Mouse (Mus musculus) skeletal muscle tissue, adult 2 months (tissue): ENCODE measurements around the gene Herpud1.

Experiments used
- DNase-seq: peaks from one replicate; pipeline ENCODE4 v3.0.0-alpha.2; 2012; ENCODE audit warnings: low read depth, low spot score

Herpud1 gene

DNA sequence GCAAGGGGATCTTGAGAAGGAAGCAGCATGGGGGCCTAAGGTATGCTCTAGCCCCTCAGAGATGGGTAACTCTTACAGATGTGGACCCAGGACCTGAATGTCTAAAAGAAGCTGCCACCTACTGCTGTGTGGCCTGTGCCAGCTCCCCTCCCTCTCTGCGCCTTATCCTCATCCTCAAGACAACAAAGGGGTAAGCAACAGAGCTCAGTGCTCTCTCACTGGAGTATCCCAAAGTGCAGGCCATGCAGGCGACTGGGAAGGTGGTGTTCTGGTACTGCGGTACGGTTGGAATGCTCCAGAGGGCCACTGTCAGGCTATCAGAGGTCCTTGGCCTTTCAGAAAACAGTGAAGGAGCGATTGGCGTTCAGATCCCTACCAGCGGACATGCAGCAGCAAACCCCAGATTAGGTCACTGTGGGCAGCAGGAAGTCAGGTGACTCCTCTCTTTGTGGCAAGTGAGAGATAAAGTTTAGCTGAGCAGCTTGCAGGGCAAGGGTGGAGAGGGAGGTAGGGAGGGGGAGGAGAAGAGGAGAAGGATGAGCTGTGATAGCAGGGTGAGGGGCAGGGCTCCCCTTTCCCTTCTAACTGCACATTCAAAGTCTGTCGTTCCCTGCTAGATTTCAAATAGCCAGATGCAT, 22.3 kb downstream of the Herpud1 start:
- DNase-seq, result no peak

GRCm38 (mm10) chr8:94409523-94409922, 23.3 kb downstream of the Herpud1 start:
- DNase-seq, result no peak

DNA sequence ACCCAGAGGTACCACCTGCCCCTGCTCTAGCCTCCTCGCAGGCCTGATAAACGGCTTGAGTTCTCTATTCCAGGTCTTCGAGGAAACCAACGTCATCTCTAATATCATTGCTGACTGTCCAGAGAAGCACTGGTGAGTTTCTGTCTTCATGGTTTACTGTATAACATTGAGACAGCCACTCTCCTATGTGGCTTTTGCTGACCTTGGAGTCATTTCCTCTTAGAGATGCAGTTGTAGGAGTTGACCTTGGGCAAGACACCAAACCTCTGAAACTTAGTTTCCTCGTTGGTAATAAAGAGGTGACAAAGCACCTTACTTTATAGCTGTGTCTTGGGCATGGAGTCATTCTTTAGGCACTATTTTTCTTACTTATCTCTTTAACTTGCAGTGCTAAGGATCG, 26.3 kb downstream of the Herpud1 start:
- no peak for DNase-seq

DNA sequence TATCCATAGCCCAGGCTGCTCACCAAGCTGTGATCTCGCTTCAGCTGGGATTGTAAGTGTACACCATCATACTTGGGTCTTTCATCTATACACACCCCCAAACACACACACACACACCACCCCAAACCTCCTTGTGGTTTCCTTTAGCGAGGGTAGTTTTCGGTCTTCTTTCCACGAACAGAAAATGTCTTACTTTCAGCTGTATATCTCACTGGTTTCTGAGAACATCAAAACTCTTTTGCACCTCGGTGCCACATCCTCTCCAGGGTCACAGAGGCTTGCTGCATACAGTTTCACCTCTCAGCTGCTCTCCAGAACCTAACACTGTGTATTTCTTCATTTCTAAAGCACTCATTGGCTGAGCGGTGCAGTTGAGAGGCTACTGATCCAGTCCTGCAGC, 27.3 kb downstream of the Herpud1 start:
- DNase-seq, result no peak

- DNase-seq, result peak; percentile 36
Observed at GRCm38 (mm10) chr8:94415218-94415617, 29.0 kb downstream of the Herpud1 start.

GRCm38 (mm10) chr8:94418017-94418416, 31.8 kb downstream of the Herpud1 start:
- no peak for DNase-seq

- DNase-seq, result no peak
Observed at GRCm38 (mm10) chr8:94422270-94422669, 36.0 kb downstream of the Herpud1 start.

GRCm38 (mm10) chr8:94427953-94428352, 41.7 kb downstream of the Herpud1 start:
- no peak for DNase-seq

GRCm38 (mm10) chr8:94428420-94428819, 42.2 kb downstream of the Herpud1 start:
- no peak for DNase-seq

DNA sequence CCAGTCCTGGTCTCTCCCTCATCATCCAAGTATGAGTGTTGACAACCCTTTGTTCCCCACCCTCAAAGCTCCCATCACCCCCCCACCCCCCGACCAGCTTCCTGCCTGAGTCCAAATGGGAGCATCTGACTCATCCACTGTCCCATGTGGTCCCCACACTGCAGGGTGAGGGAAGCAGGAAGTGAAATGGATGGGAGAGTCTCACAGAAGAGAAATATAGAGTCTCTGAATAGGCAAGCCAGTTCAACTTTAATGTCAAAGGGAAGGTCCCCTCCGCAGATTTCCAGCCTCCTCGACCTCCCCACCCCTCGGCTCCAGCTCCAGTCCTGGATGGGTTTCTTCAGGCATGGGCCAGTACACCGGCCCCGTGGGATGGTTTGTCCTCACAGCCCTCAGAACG, 43.1 kb downstream of the Herpud1 start:
- DNase-seq, result no peak

- no peak for DNase-seq
Observed at GRCm38 (mm10) chr8:94432212-94432611, 46.0 kb downstream of the Herpud1 start.

DNA sequence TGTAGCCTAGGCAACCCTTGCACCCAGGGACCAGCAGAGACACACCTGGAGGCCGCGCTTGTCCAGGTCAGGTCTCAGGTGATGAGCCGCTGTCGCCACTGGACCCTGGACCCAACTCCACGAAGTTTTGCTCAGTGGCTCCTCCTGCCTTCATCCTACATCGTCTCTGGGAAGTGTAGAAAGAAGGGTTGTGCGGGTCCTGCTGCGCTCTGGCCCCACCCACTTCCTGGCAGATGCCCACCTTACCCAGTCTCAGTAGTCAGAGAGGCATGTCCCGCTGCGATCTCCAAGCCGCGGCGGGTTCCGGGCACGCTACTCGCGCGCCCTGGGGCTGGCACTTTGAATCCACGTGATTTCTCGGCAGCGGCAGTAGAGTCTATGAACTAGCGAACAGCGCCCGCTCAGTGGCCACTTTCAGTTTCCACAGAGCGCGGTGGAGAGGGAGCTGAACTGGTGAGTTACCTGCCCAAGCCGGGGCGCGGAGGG, 47.8 kb downstream of the Herpud1 start, which contains the start of gene Nlrc5:
Gene Nlrc5, plus strand, starts transcription at position 376 of the 486 bp plus-strand sequence.
- peak; percentile 52 for DNase-seq

- no peak for DNase-seq
Observed at GRCm38 (mm10) chr8:94434958-94435357, 48.7 kb downstream of the Herpud1 start.

GRCm38 (mm10) chr8:94435397-94436111, 49.3 kb downstream of the Herpud1 start:
- DNase-seq, result no peak

- DNase-seq, result no peak
Observed at GRCm38 (mm10) chr8:94436112-94436572, 49.9 kb downstream of the Herpud1 start.

DNA sequence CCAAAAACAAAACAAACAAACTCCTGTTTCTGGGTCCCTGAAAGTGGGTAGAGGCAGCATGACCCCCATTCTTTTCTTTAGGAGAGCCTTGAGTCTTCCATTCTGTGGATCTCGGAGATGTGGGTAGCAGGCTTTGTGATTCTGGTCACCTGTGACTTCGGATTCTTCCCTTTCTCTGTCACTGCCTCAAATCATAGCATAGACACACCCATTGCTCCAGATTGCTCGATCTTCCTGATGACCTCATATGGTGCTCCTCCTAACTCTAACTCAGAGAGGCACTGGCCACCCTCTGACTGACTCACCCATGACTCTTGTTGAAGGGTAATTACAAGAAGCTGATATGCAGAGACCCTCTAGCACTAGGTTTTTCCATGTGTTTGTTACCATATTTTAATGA, 50.7 kb downstream of the Herpud1 start:
- DNase-seq, result no peak

- DNase-seq, result no peak
Observed at GRCm38 (mm10) chr8:94438659-94439058, 52.4 kb downstream of the Herpud1 start.

DNA sequence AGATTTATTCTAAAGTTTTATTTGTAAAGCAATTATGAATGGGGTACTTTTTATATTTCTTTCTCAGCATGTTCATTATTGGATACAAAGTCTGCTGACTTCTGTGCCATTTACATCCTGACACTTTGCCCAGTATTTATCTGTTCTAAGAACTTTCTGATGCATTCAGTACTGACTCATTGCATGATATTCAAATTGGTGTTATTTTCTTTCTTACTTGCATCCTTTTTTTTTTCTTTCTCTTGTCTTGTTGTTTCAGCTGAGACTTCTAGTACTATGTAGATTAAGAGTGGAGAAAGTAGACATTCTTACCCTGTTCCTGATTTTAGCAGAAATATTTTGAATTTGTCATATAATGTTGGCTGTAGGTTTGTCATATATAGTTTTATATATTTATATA, 53.5 kb downstream of the Herpud1 start:
- DNase-seq, result no peak

DNA sequence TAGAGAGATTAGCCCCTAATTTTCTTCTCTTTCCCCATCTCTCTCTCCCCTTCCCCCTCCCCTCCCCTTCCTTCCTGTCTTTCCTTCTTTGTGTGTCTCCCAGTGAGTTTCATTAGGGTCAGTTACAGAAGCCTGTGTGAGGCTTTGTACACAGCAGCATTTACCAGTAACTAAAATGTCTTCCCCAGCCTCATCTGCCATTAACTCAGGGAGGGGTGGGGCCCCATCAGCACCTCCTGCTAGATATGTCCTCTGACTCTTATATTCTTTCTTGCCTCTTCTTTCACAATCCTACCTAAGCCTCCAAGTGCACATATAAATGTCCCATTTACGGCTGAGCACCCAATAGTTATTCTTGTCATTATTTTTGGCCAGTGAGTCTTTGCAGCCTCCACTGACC, 54.2 kb downstream of the Herpud1 start:
- DNase-seq, result no peak

DNA sequence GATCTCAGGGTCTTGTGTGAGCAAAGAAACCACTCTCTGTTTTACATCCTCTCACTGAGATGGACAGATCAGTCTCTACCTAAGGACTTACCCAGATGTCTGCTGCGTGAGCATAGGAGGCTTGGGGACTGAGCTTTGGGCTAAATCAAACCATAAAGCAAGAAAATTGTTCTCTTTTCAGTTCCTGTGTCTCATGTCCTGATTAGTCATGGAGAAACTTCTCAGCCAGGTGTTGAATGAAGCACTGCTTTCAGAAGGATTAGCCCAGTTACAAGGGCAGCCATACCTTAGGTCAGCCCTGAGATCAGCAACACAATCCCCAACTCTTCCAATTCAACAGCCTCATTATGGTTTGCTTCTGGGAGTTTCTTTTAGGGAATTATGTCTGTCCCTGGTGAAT, 55.4 kb downstream of the Herpud1 start:
- DNase-seq, result no peak

GRCm38 (mm10) chr8:94443153-94443552, 56.9 kb downstream of the Herpud1 start:
- no peak for DNase-seq

DNA sequence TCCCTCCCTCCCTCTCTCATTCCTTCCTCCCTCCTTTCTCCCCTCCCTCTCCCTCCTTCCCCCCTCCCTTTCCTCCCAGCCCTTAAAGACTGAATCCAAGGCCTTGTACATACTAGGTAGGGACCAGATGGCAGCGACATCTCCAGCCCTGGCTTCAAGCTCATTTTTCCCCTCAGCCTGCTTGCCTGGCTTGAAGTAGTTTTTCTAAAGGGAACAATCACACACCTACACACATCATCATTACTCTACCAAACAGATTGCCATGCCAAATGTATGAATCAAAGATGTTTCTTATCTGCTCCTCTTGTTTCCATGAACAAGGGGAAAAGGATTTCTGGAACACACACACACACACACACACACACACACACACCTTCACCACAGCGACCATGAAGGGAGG, 58.2 kb downstream of the Herpud1 start:
- DNase-seq, result no peak
